Mouse (Mus musculus) lung, adult 2 months (tissue): Measurements from ENCODE around the gene Morf4l2.

Source experiments
- CTCF ChIP-seq: fragments of 200-500 bp; IDR thresholded peaks from 2 replicates; pipeline ENCODE4 v1.5.1; 2011; ENCODE audit warnings: mild to moderate bottlenecking, low read length, control low read depth; ENCODE audit not compliant: insufficient read depth
- POLR2A ChIP-seq: fragments of 200-500 bp; IDR thresholded peaks from 2 replicates; pipeline ENCODE4 v1.6.1; 2011; ENCODE audit warnings: low read depth, mild to moderate bottlenecking, control low read depth, low read length, borderline replicate concordance; ENCODE audit errors: extremely low read depth

DNA sequence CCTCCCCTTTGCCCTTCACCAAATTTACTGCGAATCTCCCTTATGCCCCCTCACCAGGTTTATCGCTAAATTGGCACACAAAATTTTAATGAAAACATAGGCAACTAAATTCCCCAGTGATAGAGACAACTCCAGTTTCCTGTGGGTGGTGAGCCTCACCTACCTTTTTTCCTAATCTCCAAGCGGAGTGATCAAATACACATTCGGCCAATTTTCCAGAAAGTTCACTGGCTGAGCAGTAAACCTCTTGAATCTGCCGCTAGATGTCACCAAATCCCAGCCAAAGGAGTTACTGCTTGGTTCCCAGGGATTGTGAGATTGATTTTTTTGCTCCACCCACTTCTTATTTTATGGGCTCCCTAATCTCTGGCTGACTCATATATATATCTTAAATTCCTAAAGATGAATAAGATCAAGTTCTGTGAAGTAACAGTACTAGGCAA is 808 bp downstream of the Morf4l2 start:
- TF ChIP-seq POLR2A (no peak), CTCF (peak; percentile 27; the same call in 1 of the 2 replicates)
